Mouse (Mus musculus) embryonic facial prominence, embryonic 15.5 days (tissue): ENCODE data around the gene Pld5. TPM values are rescaled to one million over a fixed set of nuclear protein-coding genes. Genes with fewer than 3 reads are reported as not detected.

Source experiments
- ATAC-seq: fragments of 200-750 bp; cut with Nextera tagmentation; 2 replicates; pipeline ENCODE4 v1.8.0; 2017; ENCODE audit warnings: low read depth, moderate TSS enrichment; ENCODE audit not compliant: insufficient number of reproducible peaks, low FRiP score, low TSS enrichment
- H3K27ac ChIP-seq: fragments of 300-500 bp; sonication (generic); replicated peaks from 2 replicates; pipeline ENCODE4 v1.5.1; 2015; ENCODE audit warnings: mild to moderate bottlenecking, inconsistent platforms
- H3K27me3 ChIP-seq: fragments of 300-500 bp; sonication (generic); 2 replicates; pipeline ENCODE4 v1.6.1; 2015; ENCODE audit warnings: inconsistent platforms
- H3K36me3 ChIP-seq: fragments of 300-500 bp; sonication (generic); 2 replicates; pipeline ENCODE4 v1.6.1; 2015; ENCODE audit warnings: mild to moderate bottlenecking, inconsistent platforms
- H3K4me1 ChIP-seq: fragments of 300-500 bp; sonication (generic); 2 replicates; pipeline ENCODE4 v1.6.1; 2015; ENCODE audit warnings: inconsistent platforms
- H3K4me2 ChIP-seq: fragments of 300-500 bp; sonication (generic); replicated peaks from 2 replicates; pipeline ENCODE4 v1.6.1; 2015; ENCODE audit warnings: mild to moderate bottlenecking, inconsistent platforms
- H3K4me3 ChIP-seq: fragments of 300-500 bp; sonication (generic); replicated peaks from 2 replicates; pipeline ENCODE4 v1.5.1; 2015; ENCODE audit warnings: mild to moderate bottlenecking, inconsistent platforms
- H3K9ac ChIP-seq: fragments of 300-500 bp; sonication (generic); 2 replicates; pipeline ENCODE4 v1.6.1; 2015; ENCODE audit warnings: inconsistent platforms
- H3K9me3 ChIP-seq: fragments of 300-500 bp; sonication (generic); replicated peaks from 2 replicates; pipeline ENCODE4 v1.6.1; 2016; ENCODE audit warnings: inconsistent platforms
- WGBS: fragments of 180-500 bp; shearing (Covaris S2); methylation state at CpG from one replicate; pipeline ENCODE4 v1.1.7; 2015; 5-methylcytosine and 5-hydroxymethylcytosine counted together
- polyA plus RNA-seq: library from polyadenylated mRNA; unstranded; fragments of >200 nt; fragmentation: Nextera tagmentation; extraction: Ambion mirVana; gene quantifications from 2 replicates; pipeline ENCODE4 v1.2.1, GENCODE M21; 2015

Pld5 gene
- polyA plus RNA-seq, 1 experiment from 2014 or later = 1.3 TPM

GRCm38 (mm10) chr1:176039923-176040322 lies 235.2 kb downstream of the Pld5 start:
- H3K36me3 ChIP-seq = no peaks in the 10 kb centered on the region
- no peaks in the 10 kb centered on the region for H3K27me3 ChIP-seq
- 65% methylated on average over 3 of the region's 3 CpGs for WGBS
- ATAC-seq = no peak
- no peak overlapping the region for H3K9ac ChIP-seq
- no peaks in the 10 kb centered on the region for H3K9me3 ChIP-seq
- no peak overlapping the region for H3K4me3 ChIP-seq
- H3K4me2 ChIP-seq = no peak overlapping the region
- no peak overlapping the region for H3K27ac ChIP-seq
- H3K4me1 ChIP-seq = no peaks in the 10 kb centered on the region

GRCm38 (mm10) chr1:176036028-176036427 lies 239.1 kb downstream of the Pld5 start:
- Histone ChIP-seq H3K27ac (no peak overlapping the region), H3K27me3 (no peaks in the 10 kb centered on the region), H3K9me3 (no peaks in the 10 kb centered on the region), H3K36me3 (no peaks in the 10 kb centered on the region), H3K4me3 (no peak overlapping the region), H3K9ac (no peak overlapping the region), H3K4me2 (no peak overlapping the region), H3K4me1 (no peaks in the 10 kb centered on the region)
- ATAC-seq = no peak
- 56% methylated on average over 3 of the region's 3 CpGs for WGBS

- H3K9ac ChIP-seq = no peak overlapping the region
- no peak for ATAC-seq
- no peaks in the 10 kb centered on the region for H3K9me3 ChIP-seq
- no peak overlapping the region for H3K4me3 ChIP-seq
- no peaks in the 10 kb centered on the region for H3K27me3 ChIP-seq
- no peak overlapping the region for H3K4me2 ChIP-seq
- H3K27ac ChIP-seq = no peak overlapping the region
- WGBS = 71% methylated on average over 6 of the region's 6 CpGs
- no peaks in the 10 kb centered on the region for H3K4me1 ChIP-seq
- H3K36me3 ChIP-seq = no peaks in the 10 kb centered on the region
These were observed 240.4 kb downstream of the Pld5 start for GRCm38 (mm10) chr1:176034699-176035098.

DNA sequence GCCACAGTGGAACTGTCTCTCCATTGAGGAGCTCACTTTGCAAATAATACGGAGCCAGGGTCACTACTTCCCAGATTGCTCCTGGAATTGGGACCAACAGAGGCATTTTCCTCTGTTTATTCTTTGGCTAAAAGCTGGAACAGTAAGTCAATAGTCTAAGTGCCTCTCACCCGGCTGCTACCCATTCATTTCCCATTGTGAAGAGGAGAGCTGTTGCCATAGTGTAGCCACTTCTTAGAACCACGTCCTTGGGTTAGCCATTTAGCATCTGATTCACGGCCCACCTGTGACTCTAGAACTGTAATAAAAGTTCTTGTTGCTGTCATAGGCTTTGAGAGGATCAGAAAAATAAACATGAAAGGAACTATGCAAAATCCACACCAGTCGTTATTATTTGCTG lies 241.4 kb downstream of the Pld5 start:
- Histone ChIP-seq H3K27ac (no peak overlapping the region), H3K9ac (no peak overlapping the region), H3K27me3 (no peaks in the 10 kb centered on the region), H3K4me3 (no peak overlapping the region), H3K9me3 (no peaks in the 10 kb centered on the region), H3K4me1 (no peaks in the 10 kb centered on the region), H3K36me3 (no peaks in the 10 kb centered on the region), H3K4me2 (no peak overlapping the region)
- WGBS = 74% methylated on average over 5 of the region's 5 CpGs
- no peak for ATAC-seq

GRCm38 (mm10) chr1:176029063-176029462 lies 246.0 kb downstream of the Pld5 start:
- H3K4me1 ChIP-seq = no peaks in the 10 kb centered on the region
- no peak overlapping the region for H3K9ac ChIP-seq
- WGBS = 89% methylated on average over 1 of the region's 1 CpGs
- no peaks in the 10 kb centered on the region for H3K36me3 ChIP-seq
- no peak overlapping the region for H3K4me2 ChIP-seq
- H3K27me3 ChIP-seq = no peaks in the 10 kb centered on the region
- ATAC-seq = no peak
- H3K4me3 ChIP-seq = no peak overlapping the region
- no peak overlapping the region for H3K27ac ChIP-seq
- H3K9me3 ChIP-seq = no peaks in the 10 kb centered on the region

DNA sequence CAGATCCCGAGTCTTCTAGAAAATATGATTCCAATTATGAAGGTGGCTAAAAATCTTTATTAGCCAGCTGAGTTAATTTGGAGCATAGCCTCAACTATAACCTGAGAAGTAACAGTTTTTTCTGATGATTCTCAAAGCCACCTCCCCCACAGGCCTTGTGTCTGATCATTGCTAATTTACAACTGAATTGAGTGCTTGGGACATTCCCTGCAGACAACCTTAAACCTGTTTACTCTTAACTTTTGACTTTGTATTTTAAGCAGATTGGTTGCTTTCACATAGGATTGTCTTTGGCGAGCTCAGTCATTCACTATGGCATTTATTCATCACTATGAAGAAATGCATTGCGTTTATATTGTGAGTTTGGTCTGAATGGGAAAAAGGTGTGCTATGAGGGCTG lies 246.7 kb downstream of the Pld5 start:
- 61% methylated on average over 3 of the region's 3 CpGs for WGBS

GRCm38 (mm10) chr1:176024501-176024900 lies 250.6 kb downstream of the Pld5 start:
- H3K4me1 ChIP-seq = no peaks in the 10 kb centered on the region
- H3K9ac ChIP-seq = no peak overlapping the region
- H3K9me3 ChIP-seq = no peaks in the 10 kb centered on the region
- WGBS = 39% methylated on average over 1 of the region's 1 CpGs
- H3K27me3 ChIP-seq = no peaks in the 10 kb centered on the region
- H3K27ac ChIP-seq = no peak overlapping the region
- no peak overlapping the region for H3K4me3 ChIP-seq
- H3K36me3 ChIP-seq = no peaks in the 10 kb centered on the region
- no peak for ATAC-seq
- no peak overlapping the region for H3K4me2 ChIP-seq

More for the DNA sequence above, 246.7 kb downstream of the Pld5 start:
- ATAC-seq = no peak
- Histone ChIP-seq H3K27me3 (no peaks in the 10 kb centered on the region), H3K4me3 (no peak overlapping the region), H3K4me2 (no peak overlapping the region), H3K4me1 (no peaks in the 10 kb centered on the region), H3K36me3 (no peaks in the 10 kb centered on the region), H3K9ac (no peak overlapping the region), H3K27ac (no peak overlapping the region), H3K9me3 (no peaks in the 10 kb centered on the region)

GRCm38 (mm10) chr1:176018523-176018922 lies 256.6 kb downstream of the Pld5 start:
- ATAC-seq = no peak
- Histone ChIP-seq H3K9me3 (no peaks in the 10 kb centered on the region), H3K27ac (no peak overlapping the region), H3K4me3 (no peak overlapping the region), H3K4me2 (no peak overlapping the region), H3K9ac (no peak overlapping the region), H3K4me1 (no peaks in the 10 kb centered on the region), H3K36me3 (no peaks in the 10 kb centered on the region), H3K27me3 (no peaks in the 10 kb centered on the region)
- 90% methylated on average over 3 of the region's 3 CpGs for WGBS

DNA sequence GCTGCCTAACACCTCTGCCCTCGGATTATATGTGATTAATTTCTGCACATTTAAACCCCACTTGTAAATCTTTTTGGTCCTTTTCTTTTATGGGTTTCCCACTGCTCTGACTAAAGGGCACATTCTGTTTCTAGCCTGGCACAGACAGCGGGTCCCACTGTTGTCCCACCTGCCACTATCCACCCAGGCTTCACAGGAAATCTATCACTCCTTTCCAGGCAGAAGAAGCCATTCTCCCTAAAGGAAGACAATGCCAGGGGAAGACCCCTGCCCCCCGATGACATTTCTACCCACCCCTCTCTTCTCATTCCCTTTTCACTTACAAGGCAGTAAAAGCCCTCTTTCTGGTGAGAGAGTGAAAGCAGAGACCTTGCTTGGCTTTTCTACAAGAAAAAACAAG lies 259.0 kb downstream of the Pld5 start:
- H3K4me2 ChIP-seq = no peak overlapping the region
- no peaks in the 10 kb centered on the region for H3K4me1 ChIP-seq
- WGBS = 73% methylated on average over 3 of the region's 3 CpGs
- H3K27me3 ChIP-seq = no peaks in the 10 kb centered on the region
- no peaks in the 10 kb centered on the region for H3K9me3 ChIP-seq
- no peaks in the 10 kb centered on the region for H3K36me3 ChIP-seq
- no peak overlapping the region for H3K9ac ChIP-seq
- no peak overlapping the region for H3K27ac ChIP-seq
- ATAC-seq = no peak
- H3K4me3 ChIP-seq = no peak overlapping the region

- 28% methylated on average over 3 of the region's 3 CpGs for WGBS
- H3K4me2 ChIP-seq = no peak overlapping the region
- no peak overlapping the region for H3K27ac ChIP-seq
- H3K9ac ChIP-seq = no peak overlapping the region
- no peak for ATAC-seq
- no peaks in the 10 kb centered on the region for H3K36me3 ChIP-seq
- H3K27me3 ChIP-seq = no peaks in the 10 kb centered on the region
- H3K9me3 ChIP-seq = no peaks in the 10 kb centered on the region
- no peaks in the 10 kb centered on the region for H3K4me1 ChIP-seq
- no peak overlapping the region for H3K4me3 ChIP-seq
These were observed 261.4 kb downstream of the Pld5 start for GRCm38 (mm10) chr1:176013497-176014268.

DNA sequence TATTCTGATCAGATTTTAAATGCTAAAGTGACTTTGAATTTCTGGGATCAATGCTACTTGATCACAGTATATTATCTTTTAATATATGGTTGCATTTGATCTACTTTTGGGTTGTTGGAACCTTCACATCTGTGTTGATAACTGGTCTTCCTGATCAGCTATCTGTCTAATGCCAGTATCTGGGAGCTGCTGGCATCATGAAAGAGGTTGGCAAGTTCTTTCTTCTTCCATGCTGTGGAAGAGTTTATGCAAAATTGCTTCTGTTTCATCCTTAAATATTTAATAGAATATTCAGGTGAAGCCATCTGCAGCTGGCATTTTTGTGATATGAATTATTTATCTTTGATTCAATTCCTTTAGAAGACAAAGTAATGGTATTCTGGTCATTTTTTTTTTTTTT lies 263.6 kb downstream of the Pld5 start:
- Histone ChIP-seq H3K27ac (no peak overlapping the region), H3K4me1 (no peaks in the 10 kb centered on the region), H3K4me3 (no peak overlapping the region), H3K36me3 (no peaks in the 10 kb centered on the region), H3K9me3 (no peaks in the 10 kb centered on the region), H3K27me3 (no peaks in the 10 kb centered on the region), H3K4me2 (no peak overlapping the region), H3K9ac (no peak overlapping the region)
- no peak for ATAC-seq

- H3K36me3 ChIP-seq = no peaks in the 10 kb centered on the region
- H3K27ac ChIP-seq = no peak overlapping the region
- H3K4me1 ChIP-seq = no peaks in the 10 kb centered on the region
- H3K27me3 ChIP-seq = no peaks in the 10 kb centered on the region
- no peak overlapping the region for H3K4me2 ChIP-seq
- no peak overlapping the region for H3K4me3 ChIP-seq
- ATAC-seq = no peak
- H3K9ac ChIP-seq = no peak overlapping the region
- H3K9me3 ChIP-seq = no peaks in the 10 kb centered on the region
These were observed 264.0 kb downstream of the Pld5 start for GRCm38 (mm10) chr1:176011072-176011471.
